Mouse (Mus musculus): ENCODE measurements around the gene Mgp.

GRCm38 (mm10) chr6:136922871-136923270 lies 47.2 kb upstream of the Mgp start:
- no peak for TF ChIP-seq CTCF (IDR thresholded peaks at IDR 0.05; ENCODE audit: borderline replicate concordance, extremely low read depth, insufficient read depth, insufficient read length)
- no peak for TF ChIP-seq POLR2A (IDR thresholded peaks at IDR 0.05; ENCODE audit: borderline replicate concordance, extremely low read depth, insufficient read depth, insufficient read length, poor library complexity, severe bottlenecking)

Data from brain, embryonic 14.5 days (tissue).